Mouse (Mus musculus): ENCODE measurements around the gene Psmg4.

DNA sequence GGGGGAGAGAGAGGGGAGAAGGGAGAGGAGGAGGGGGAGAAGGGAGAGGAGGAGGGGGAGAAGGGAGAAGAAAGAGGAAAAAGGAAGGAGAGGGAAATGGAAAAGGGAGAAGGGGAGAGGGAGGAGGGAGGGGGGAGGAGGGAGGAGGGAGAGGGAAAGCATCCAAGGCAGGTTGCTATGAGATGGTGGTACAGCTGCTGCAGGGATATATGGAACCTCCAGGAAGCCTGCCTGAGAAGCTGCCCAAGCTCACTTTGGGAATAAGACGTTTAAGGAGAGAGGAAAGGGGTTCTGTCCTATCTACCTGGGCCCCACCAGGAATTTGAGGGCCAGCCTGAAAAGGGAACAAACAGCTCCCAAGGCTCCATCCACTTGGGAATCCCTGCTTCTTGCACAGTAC is 64.2 kb downstream of the Psmg4 start:
- no peak for TF ChIP-seq CTCF (IDR thresholded peaks at IDR 0.05; ENCODE audit: insufficient read depth, low read length)
- no peak for TF ChIP-seq POLR2A (IDR thresholded peaks at IDR 0.05; ENCODE audit: borderline replicate concordance, extremely low read depth, low read depth, low read length)
